Mouse (Mus musculus) limb, embryonic 10.5 days (tissue): Measurements from ENCODE around the gene Phospho1. TPM values are rescaled to one million over a fixed set of nuclear protein-coding genes. Genes with fewer than 3 reads are reported as not detected.

Source experiments
- DNase-seq: peaks from one replicate; pipeline ENCODE4 v3.0.0-alpha.2; 2017; ENCODE audit warnings: low spot score
- H3K27ac ChIP-seq: fragments of 300-500 bp; sonication (generic); 2 replicates; pipeline ENCODE4 v1.5.1; 2016; ENCODE audit warnings: mild to moderate bottlenecking
- H3K27me3 ChIP-seq: fragments of 300-500 bp; sonication (generic); 2 replicates; pipeline ENCODE4 v1.6.1; 2016; ENCODE audit warnings: low read depth, mild to moderate bottlenecking; ENCODE audit not compliant: poor library complexity, severe bottlenecking
- H3K36me3 ChIP-seq: fragments of 300-500 bp; sonication (generic); 2 replicates; pipeline ENCODE4 v1.6.1; 2016; ENCODE audit warnings: mild to moderate bottlenecking, moderate library complexity
- H3K4me1 ChIP-seq: fragments of 300-500 bp; sonication (generic); 2 replicates; pipeline ENCODE4 v1.6.1; 2016
- H3K4me3 ChIP-seq: fragments of 300-500 bp; sonication (generic); 2 replicates; pipeline ENCODE4 v1.5.1; 2016; ENCODE audit warnings: mild to moderate bottlenecking, moderate library complexity
- H3K9me3 ChIP-seq: fragments of 300-500 bp; sonication (generic); replicated peaks from 2 replicates; pipeline ENCODE4 v1.6.1; 2016; ENCODE audit warnings: mild to moderate bottlenecking
- WGBS: fragments of 180-500 bp; shearing (Covaris S2); methylation state at CpG from one replicate; pipeline ENCODE4 v1.1.7; 2016; 5-methylcytosine and 5-hydroxymethylcytosine counted together
- polyA plus RNA-seq: library from polyadenylated mRNA; unstranded; fragments of >200 nt; fragmentation: Nextera tagmentation; extraction: Ambion mirVana; gene quantifications from 2 replicates; pipeline ENCODE4 v1.2.1, GENCODE M21; 2016

Phospho1 gene
- polyA plus RNA-seq, 1 experiment from 2014 or later, result not detected

DNA sequence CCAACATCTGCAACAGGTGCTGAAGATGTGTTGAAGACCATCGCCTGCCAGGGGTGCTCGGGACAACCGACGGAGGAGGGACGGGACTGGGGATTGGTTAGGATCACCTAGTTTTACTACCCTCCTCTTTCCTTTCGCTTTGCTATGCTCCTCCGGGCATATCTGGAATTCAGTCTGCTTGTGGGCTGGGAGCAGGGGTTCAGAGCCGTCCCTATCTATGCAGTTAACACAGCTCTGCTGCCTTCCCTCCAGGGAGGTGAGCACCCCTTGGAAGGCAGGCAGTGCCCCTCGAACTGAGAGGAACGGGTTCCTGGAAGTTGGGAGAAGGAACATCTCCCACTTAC is 6.9 kb downstream of the Phospho1 start:
- Histone ChIP-seq H3K27ac (no peak overlapping the region), H3K9me3 (no peaks in the 10 kb centered on the region), H3K4me1 (peaks cover 51% of the 10 kb centered on the region), H3K36me3 (no peaks in the 10 kb centered on the region), H3K27me3 (peaks cover 100% of the 10 kb centered on the region), H3K4me3 (peak overlapping the region; percentile 37)
- no peak for DNase-seq
- WGBS, result 4% methylated on average over 10 of the region's 10 CpGs

DNA sequence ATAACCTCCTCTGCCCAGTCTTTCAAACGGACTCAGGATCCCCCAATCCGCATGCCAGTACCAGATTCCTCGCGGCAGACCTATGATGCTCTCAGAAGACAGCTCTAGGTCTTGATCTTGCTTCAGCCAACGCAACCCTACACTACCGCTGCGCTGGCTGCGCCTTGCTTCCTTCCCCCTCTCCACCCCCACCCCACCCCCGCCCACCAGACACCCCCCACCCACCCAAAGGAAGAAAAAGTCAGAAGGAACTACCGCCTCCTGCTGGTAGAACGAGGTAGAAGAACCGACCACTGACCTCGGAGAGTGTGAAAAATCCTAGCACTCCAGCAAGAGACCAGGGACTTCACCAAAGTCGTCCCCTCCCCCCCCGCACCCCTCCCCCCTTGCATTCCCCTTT is 7.3 kb downstream of the Phospho1 start:
- H3K27ac ChIP-seq, result no peak overlapping the region
- no peaks in the 10 kb centered on the region for H3K9me3 ChIP-seq
- peaks cover 51% of the 10 kb centered on the region for H3K4me1 ChIP-seq
- WGBS, result 3% methylated on average over 15 of the region's 15 CpGs
- peak; percentile 56 for DNase-seq
- H3K27me3 ChIP-seq, result peaks cover 100% of the 10 kb centered on the region
- H3K4me3 ChIP-seq, result peak overlapping the region; percentile 37
- H3K36me3 ChIP-seq, result no peaks in the 10 kb centered on the region

DNA sequence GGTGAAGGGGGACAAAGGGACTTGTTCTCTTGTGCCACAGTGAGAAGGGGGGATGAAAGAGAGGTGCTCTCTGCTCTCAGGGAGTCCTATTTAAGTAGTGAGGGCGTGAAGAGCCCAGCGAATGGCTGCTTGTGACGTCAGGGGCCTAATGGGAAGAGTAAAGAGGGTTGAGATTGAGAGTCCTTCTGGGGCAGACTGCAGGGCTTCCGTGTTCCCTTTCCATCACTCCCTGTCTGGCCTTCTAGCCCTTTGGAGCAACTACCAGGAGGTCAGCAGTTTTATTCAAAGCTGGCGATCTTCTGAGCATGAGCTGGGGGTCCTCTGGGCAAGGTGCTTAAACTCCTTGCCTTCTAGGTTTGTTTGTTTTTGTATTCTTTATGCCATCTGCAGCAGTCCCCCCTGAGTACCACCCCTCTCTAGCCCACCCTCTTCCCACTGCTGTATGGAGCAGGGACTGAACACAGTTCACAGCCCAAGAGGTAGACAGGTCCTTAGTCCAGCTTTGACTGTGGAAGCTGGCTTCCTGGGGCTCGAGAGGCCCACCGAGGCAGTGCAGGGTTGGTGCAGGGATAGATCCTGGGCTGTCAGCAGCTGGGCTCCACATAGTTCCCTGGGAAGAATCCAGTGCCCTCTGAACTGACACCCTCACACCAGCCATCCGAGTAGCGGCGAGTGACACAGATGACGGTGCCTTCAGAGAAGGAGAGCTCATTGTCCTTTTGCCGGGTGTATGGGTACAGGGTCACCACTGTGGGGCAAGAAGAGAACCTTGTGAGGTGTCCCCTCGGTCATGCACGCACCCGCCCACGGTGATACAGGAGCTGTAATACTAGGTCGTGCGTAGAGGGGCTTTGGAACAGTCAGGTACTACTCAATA is 8.1 kb downstream of the Phospho1 start:
- H3K9me3 ChIP-seq, result no peaks in the 10 kb centered on the region
- H3K27me3 ChIP-seq, result peaks cover 100% of the 10 kb centered on the region
- no peak for DNase-seq
- peaks cover 53% of the 10 kb centered on the region for H3K4me1 ChIP-seq
- 36% methylated on average over 18 of the region's 18 CpGs for whole genome bisulfite sequencing
- H3K27ac ChIP-seq, result no peak overlapping the region
- no peaks in the 10 kb centered on the region for H3K36me3 ChIP-seq
- no peak overlapping the region for H3K4me3 ChIP-seq

DNA sequence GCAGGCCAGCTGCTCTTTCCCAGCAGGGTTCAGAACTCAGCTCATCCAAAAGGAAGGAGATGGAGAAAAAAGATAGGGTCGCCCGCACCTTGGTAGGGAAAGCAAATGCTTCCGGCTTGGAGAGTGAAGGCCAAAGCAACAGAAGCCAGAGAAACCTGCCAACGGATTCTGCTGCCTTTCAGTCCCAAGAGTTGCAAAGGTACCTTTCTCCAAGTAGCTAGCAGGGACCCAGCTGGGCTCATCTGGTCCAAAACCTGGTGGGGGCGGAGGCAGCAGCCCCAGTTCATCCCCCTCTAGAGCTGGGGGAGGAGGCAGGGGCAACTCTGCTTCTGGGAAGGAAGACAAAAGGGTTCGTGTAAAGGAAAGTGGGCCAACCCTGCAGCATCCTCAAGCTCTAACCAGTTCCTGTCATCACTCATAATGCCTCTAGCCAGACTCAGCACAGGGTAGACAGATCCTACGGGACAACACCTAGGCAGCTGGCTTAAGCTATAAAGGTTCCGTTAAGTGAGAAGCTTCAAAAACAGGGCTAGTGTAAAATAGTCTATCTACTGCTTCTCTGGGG is 8.8 kb downstream of the Phospho1 start:
- Histone ChIP-seq H3K27me3 (peaks cover 100% of the 10 kb centered on the region), H3K27ac (no peak overlapping the region), H3K36me3 (no peaks in the 10 kb centered on the region), H3K4me1 (peaks cover 53% of the 10 kb centered on the region), H3K4me3 (no peak overlapping the region), H3K9me3 (no peaks in the 10 kb centered on the region)
- 18% methylated on average over 8 of the region's 8 CpGs for WGBS
- no peak for DNase-seq

DNA sequence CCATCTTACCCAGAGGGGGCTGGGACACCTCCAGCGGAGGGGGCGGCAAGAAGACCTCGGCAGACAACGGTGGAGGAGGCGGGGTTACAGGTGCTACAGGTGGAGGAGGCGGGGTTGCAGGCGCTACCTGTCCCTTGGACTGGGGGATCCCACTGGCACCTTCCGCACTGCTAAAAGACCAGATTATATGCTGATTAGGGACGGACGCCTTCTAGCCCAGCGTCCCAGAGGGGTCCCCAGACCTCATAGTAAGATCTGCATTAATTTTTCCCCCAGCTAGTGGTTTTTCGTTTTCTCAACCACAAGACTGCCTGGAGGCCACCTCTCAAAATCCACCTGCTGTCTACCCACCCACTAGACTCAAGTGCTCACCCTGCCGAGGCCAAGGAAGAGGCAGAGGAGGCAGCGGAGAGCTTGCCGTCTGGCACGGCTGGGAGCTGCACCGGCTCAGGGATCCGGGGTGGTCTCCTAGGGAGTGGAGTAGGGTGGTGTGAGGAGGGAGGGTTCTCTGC is 9.4 kb downstream of the Phospho1 start:
- DNase-seq, result no peak
- WGBS, result 4% methylated on average over 18 of the region's 18 CpGs
- peaks cover 100% of the 10 kb centered on the region for H3K27me3 ChIP-seq

DNA sequence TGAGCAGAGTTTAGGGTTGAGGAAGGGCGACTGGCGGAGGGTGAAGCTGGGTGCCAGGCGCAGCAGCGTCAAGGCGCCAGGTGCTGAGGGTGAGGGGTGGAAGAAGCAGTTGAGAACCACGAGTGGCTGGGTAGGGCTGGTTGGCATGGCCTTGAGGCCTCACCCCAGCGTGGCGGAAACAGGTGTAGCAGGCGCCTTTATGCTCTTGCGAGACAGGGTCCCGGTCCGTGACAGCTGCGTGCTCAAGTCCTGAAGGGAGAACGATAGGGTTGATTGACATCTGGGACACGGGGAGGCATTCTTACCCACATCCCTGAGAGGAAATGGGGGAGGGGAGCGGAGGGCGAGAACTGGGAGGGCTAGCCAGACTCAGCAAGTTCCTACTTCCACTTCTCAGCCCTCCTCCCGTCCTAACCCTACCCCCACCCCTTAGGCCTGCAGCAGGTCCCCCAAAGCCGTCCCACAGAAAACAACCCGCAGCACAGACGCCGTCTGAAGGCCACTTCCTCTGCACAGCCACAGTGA is 9.9 kb downstream of the Phospho1 start:
- Histone ChIP-seq H3K27me3 (peaks cover 98% of the 10 kb centered on the region), H3K9me3 (no peaks in the 10 kb centered on the region), H3K4me3 (peak overlapping the region; percentile 29), H3K27ac (no peak overlapping the region), H3K36me3 (no peaks in the 10 kb centered on the region), H3K4me1 (peaks cover 55% of the 10 kb centered on the region)
- WGBS, result 6% methylated on average over 22 of the region's 22 CpGs
- DNase-seq, result peak; percentile 41

More for the DNA sequence above, 9.4 kb downstream of the Phospho1 start:
- Histone ChIP-seq H3K9me3 (no peaks in the 10 kb centered on the region), H3K4me1 (peaks cover 53% of the 10 kb centered on the region), H3K4me3 (peak overlapping the region; percentile 29), H3K36me3 (no peaks in the 10 kb centered on the region), H3K27ac (no peak overlapping the region)

DNA sequence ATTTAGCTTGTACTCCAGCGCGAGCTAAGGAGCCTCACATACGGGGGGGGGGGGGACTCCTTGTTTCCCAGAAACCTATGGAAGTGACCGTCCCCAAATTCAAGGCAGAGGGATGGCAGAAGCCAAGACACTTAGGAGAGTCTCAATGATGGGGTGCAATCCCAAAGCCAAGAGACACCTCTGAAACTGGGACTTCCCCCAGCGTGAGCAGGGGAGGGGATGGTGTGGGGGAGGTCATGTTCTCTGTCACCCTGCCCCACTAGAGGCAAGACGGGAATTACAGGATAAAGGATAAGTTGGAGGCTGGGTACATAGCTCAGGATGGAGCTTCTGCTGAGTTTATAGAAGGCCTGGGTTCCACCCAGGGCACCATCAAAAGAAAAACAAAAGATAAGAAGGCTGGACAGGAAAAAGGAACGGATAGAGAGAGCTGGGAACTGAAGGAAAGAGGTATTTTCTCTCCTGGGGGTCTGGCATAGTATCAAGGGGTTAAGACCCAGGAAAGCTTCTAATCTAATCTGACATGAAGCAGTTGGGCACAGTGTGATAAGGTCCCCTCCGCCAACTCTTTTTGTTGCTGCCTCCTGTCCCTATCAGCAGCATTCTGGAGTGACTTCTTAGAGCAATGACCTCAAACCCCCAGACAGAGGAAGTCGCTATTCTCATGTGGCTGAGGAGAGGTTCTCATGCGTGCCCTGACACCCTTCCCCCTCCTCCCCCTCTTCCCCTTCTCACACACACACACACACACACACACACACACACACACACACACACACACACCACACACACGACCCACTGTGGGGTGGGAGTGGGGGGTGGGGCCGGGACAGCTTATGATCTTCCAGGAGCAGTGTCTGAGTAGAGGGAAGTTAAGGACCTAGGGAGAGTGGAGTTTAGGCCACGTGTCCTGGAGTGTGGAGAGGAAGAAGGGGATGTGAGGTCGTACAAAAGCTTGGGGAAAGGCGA is 10.7 kb downstream of the Phospho1 start:
- H3K4me1 ChIP-seq, result peaks cover 59% of the 10 kb centered on the region
- no peak for DNase-seq
- no peak overlapping the region for H3K27ac ChIP-seq
- H3K9me3 ChIP-seq, result no peaks in the 10 kb centered on the region
- 17% methylated on average over 15 of the region's 15 CpGs for WGBS
- H3K27me3 ChIP-seq, result peaks cover 95% of the 10 kb centered on the region
- peak overlapping the region; percentile 29; the same call in 1 of the 2 replicates for H3K4me3 ChIP-seq
- H3K36me3 ChIP-seq, result no peaks in the 10 kb centered on the region

DNA sequence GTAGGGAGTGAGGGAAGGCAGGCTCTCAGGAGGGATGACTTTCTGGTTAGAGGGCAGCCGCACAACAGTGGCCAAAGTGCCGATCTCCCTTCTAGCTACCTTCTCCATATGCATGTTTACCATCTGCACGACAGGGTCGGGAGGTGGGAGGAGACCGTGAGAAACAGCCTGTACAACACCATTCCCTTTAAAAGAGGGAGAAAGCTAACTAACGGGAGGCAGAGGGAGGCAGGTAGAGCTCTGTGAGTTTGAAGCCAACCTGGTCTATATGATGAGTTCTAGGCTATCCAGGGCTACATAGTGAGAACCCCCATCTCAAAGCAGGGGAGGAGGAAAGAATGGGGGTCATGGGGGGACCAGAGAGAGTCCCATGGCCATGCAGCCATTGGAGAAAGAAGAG is 11.5 kb downstream of the Phospho1 start:
- WGBS, result 47% methylated on average over 6 of the region's 6 CpGs
- Histone ChIP-seq H3K36me3 (no peaks in the 10 kb centered on the region), H3K27me3 (peaks cover 95% of the 10 kb centered on the region), H3K9me3 (no peaks in the 10 kb centered on the region), H3K4me1 (peaks cover 51% of the 10 kb centered on the region), H3K27ac (no peak overlapping the region; the same call in 1 of the 2 replicates), H3K4me3 (no peak overlapping the region)
- no peak for DNase-seq

DNA sequence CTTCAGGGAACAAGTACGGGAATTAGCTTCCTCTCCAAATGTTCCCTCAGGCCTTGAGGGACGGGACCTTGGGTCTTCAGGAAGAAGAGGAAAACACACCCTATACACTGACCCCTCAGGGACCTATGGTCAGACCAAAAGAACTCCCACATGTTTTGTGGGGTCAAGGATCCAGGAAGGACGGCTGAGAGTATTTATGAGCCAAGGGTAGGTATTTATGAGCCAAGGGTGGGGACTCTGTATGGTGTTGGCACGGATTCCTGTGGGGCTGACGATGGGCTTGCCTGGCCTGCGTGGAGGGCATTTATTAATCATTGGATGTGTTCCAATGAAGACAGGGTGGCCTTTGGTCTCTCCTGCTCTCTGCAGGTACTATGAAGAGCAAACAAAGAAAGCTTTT is 12.1 kb downstream of the Phospho1 start:
- Histone ChIP-seq H3K36me3 (no peaks in the 10 kb centered on the region), H3K9me3 (no peaks in the 10 kb centered on the region), H3K4me3 (no peak overlapping the region), H3K27me3 (peaks cover 95% of the 10 kb centered on the region), H3K4me1 (peaks cover 48% of the 10 kb centered on the region), H3K27ac (no peak overlapping the region)
- 64% methylated on average over 6 of the region's 6 CpGs for WGBS
- DNase-seq, result no peak

DNA sequence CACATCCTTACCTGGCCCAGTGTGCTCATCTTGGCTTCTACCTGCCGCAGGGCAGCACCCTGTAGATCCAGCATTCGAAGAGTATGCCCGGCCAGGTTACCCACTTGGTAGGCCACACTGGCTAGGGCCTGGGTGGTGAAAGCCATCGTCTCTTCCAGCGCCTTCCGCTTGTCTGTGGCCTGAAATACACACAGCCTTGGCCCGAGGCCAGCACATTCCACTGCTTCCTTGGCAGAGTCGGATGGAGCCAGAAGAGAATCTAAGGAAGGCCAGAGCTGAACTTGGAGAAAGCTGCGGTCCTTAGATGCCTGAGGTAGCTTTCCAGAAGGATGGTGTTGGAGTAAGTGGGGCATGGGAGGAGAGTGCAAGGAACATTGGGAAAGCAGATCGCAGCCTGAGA is 12.8 kb downstream of the Phospho1 start, which contains the start of gene Gngt2:
Gene Gngt2 (plus strand): TSS at position 158 of the 400 bp plus-strand sequence.
- Histone ChIP-seq H3K9me3 (no peaks in the 10 kb centered on the region), H3K36me3 (no peaks in the 10 kb centered on the region), H3K4me1 (peaks cover 48% of the 10 kb centered on the region), H3K27me3 (peaks cover 95% of the 10 kb centered on the region), H3K27ac (no peak within 1 kb of the TSS; the same call in 1 of the 2 replicates), H3K4me3 (no peak within 1 kb of the TSS)
- DNase-seq, result no peak
- 88% methylated on average over 10 of the region's 10 CpGs for WGBS

DNA sequence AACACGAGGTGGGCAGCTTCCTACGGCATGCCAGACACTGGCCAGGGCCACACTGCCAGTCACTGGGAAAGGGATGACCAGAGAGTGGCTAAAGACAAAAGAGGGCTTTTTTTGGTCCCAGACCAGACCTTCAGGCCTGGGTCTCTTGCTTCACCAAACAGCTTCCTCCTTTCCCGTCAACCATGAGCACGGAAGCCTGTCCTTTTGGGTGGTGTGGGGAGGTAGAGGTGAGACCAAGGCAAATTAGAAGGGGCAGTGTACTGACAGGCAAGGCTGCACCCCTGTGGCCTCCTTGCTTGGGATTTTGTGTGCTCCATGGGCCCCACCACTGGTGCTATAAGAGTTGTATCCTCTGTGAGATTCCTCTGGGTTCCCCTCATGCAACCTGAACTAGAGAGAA is 14.3 kb downstream of the Phospho1 start:
- Histone ChIP-seq H3K27me3 (peaks cover 95% of the 10 kb centered on the region), H3K4me1 (peaks cover 56% of the 10 kb centered on the region), H3K9me3 (no peaks in the 10 kb centered on the region), H3K36me3 (no peaks in the 10 kb centered on the region), H3K4me3 (no peak overlapping the region), H3K27ac (no peak overlapping the region)
- WGBS, result 79% methylated on average over 4 of the region's 4 CpGs
- no peak for DNase-seq
